Mouse (Mus musculus): ENCODE results near the gene Adamtsl3. TPM values are rescaled to one million over a fixed set of nuclear protein-coding genes. Genes with fewer than 3 reads are reported as not detected.

Gene Adamtsl3
- polyA plus RNA-seq, 1 experiment from 2014 or later: 0.36 TPM

- H3K27ac ChIP-seq (ENCODE audit: low read depth, low read length): no peak overlapping the region
- no peak overlapping the region for H3K4me2 ChIP-seq (ENCODE audit: low read depth, low read length, severe bottlenecking)
- no peaks in the 10 kb centered on the region for H3K9me3 ChIP-seq (ENCODE audit: control insufficient read depth, low read length)
- no peak for ATAC-seq (replicated peaks; ENCODE audit: low FRiP score)
- no peak overlapping the region for H3K9ac ChIP-seq (ENCODE audit: low read length)
- H3K27me3 ChIP-seq (ENCODE audit: control insufficient read depth, insufficient read depth, low read length): no peaks in the 10 kb centered on the region
- no peaks in the 10 kb centered on the region for H3K36me3 ChIP-seq (ENCODE audit: control insufficient read depth, insufficient read depth, low read length)
- no peaks in the 10 kb centered on the region for H3K4me1 ChIP-seq (replicated peaks; ENCODE audit: control insufficient read depth, insufficient read depth, low read length)
- 91% methylated on average over 5 of the region's 5 CpGs for WGBS
- DNase-seq (ENCODE audit: low spot score): no peak
- no peak overlapping the region for H3K4me3 ChIP-seq (ENCODE audit: low read depth, low read length)
Measured at GRCm38 (mm10) chr7:82366471-82366870, 31.0 kb downstream of the Adamtsl3 start.

DNA sequence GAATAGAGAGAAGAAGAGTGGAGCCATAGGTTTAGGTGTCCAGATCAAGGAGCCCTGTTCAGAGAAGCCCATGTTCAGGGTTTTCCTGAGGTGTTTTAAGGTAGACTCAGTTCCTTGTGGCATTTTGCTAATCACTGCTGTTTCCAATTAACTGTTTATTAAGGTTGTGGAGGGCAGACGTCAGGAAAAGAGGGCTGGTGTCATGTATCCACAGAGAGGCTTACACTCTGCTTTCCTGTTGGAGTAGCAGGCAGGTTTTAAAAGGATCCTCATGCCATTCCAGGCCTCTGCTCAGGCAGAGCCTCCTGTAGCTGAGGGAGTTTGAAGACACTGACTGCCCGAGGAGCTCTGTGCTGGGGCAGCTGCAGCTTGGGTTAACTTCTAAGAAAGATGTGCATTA is 32.6 kb downstream of the Adamtsl3 start:
- Histone ChIP-seq H3K27ac (ENCODE audit: low read depth, low read length) (no peak overlapping the region), H3K9me3 (ENCODE audit: control insufficient read depth, low read length) (no peaks in the 10 kb centered on the region), H3K4me2 (ENCODE audit: low read depth, low read length, severe bottlenecking) (no peak overlapping the region), H3K4me1 (replicated peaks; ENCODE audit: control insufficient read depth, insufficient read depth, low read length) (no peaks in the 10 kb centered on the region), H3K27me3 (ENCODE audit: control insufficient read depth, insufficient read depth, low read length) (no peaks in the 10 kb centered on the region), H3K4me3 (ENCODE audit: low read depth, low read length) (no peak overlapping the region), H3K9ac (ENCODE audit: low read length) (no peak overlapping the region), H3K36me3 (ENCODE audit: control insufficient read depth, insufficient read depth, low read length) (no peaks in the 10 kb centered on the region)
- DNase-seq (ENCODE audit: low spot score): no peak
- no peak for ATAC-seq (replicated peaks; ENCODE audit: low FRiP score)
- WGBS: 50% methylated on average over 2 of the region's 2 CpGs

DNA sequence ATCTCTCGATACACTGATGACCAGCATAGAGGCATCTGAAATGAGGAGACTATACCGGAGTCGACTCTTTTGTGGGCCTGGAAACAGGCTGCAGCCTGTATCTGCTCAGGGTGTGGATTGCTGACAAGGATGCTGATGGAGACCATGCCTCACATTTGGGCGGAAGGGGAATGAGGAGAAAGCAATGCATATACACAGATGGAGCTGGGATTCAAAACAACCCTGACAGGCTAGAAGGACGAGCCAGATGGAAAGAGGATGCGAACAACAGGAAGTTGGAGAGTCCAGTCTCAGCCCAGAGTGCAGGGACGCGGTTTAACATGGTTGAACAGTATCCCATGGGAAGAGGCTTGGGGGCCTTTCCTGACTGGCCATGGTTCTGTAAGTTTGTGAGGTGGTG is 34.6 kb downstream of the Adamtsl3 start:
- H3K9ac ChIP-seq (ENCODE audit: low read length): no peak overlapping the region
- no peak overlapping the region for H3K4me2 ChIP-seq (ENCODE audit: low read depth, low read length, severe bottlenecking)
- H3K9me3 ChIP-seq (ENCODE audit: control insufficient read depth, low read length): no peaks in the 10 kb centered on the region
- H3K4me1 ChIP-seq (replicated peaks; ENCODE audit: control insufficient read depth, insufficient read depth, low read length): no peaks in the 10 kb centered on the region
- DNase-seq (ENCODE audit: low spot score) (no peak), ATAC-seq (replicated peaks; ENCODE audit: low FRiP score) (no peak)
- no peaks in the 10 kb centered on the region for H3K36me3 ChIP-seq (ENCODE audit: control insufficient read depth, insufficient read depth, low read length)
- H3K27me3 ChIP-seq (ENCODE audit: control insufficient read depth, insufficient read depth, low read length): no peaks in the 10 kb centered on the region
- 91% methylated on average over 8 of the region's 8 CpGs for WGBS
- no peak overlapping the region for H3K27ac ChIP-seq (ENCODE audit: low read depth, low read length)
- no peak overlapping the region for H3K4me3 ChIP-seq (ENCODE audit: low read depth, low read length)

- ATAC-seq (replicated peaks; ENCODE audit: low FRiP score): no peak
- Histone ChIP-seq H3K4me2 (ENCODE audit: low read depth, low read length, severe bottlenecking) (no peak overlapping the region), H3K4me3 (ENCODE audit: low read depth, low read length) (no peak overlapping the region), H3K27ac (ENCODE audit: low read depth, low read length) (no peak overlapping the region), H3K27me3 (ENCODE audit: control insufficient read depth, insufficient read depth, low read length) (no peaks in the 10 kb centered on the region), H3K4me1 (replicated peaks; ENCODE audit: control insufficient read depth, insufficient read depth, low read length) (no peaks in the 10 kb centered on the region), H3K9ac (ENCODE audit: low read length) (no peak overlapping the region), H3K36me3 (ENCODE audit: control insufficient read depth, insufficient read depth, low read length) (no peaks in the 10 kb centered on the region), H3K9me3 (ENCODE audit: control insufficient read depth, low read length) (no peaks in the 10 kb centered on the region)
- DNase-seq (ENCODE audit: low spot score): no peak
- WGBS: 86% methylated on average over 3 of the region's 3 CpGs
Measured at GRCm38 (mm10) chr7:82371411-82371810, 35.9 kb downstream of the Adamtsl3 start.

- H3K4me3 ChIP-seq (ENCODE audit: low read depth, low read length): no peak overlapping the region
- WGBS: 76% methylated on average over 1 of the region's 1 CpGs
- no peaks in the 10 kb centered on the region for H3K27me3 ChIP-seq (ENCODE audit: control insufficient read depth, insufficient read depth, low read length)
- H3K4me1 ChIP-seq (replicated peaks; ENCODE audit: control insufficient read depth, insufficient read depth, low read length): no peaks in the 10 kb centered on the region
- no peak overlapping the region for H3K27ac ChIP-seq (ENCODE audit: low read depth, low read length)
- no peak overlapping the region for H3K4me2 ChIP-seq (ENCODE audit: low read depth, low read length, severe bottlenecking)
- no peaks in the 10 kb centered on the region for H3K36me3 ChIP-seq (ENCODE audit: control insufficient read depth, insufficient read depth, low read length)
- DNase-seq (ENCODE audit: low spot score) (no peak), ATAC-seq (replicated peaks; ENCODE audit: low FRiP score) (no peak)
- no peaks in the 10 kb centered on the region for H3K9me3 ChIP-seq (ENCODE audit: control insufficient read depth, low read length)
- H3K9ac ChIP-seq (ENCODE audit: low read length): no peak overlapping the region
Measured at GRCm38 (mm10) chr7:82378311-82378710, 42.8 kb downstream of the Adamtsl3 start.

GRCm38 (mm10) chr7:82379765-82380164 is 44.3 kb downstream of the Adamtsl3 start:
- Histone ChIP-seq H3K9ac (ENCODE audit: low read length) (no peak overlapping the region), H3K27ac (ENCODE audit: low read depth, low read length) (no peak overlapping the region), H3K4me2 (ENCODE audit: low read depth, low read length, severe bottlenecking) (no peak overlapping the region), H3K9me3 (ENCODE audit: control insufficient read depth, low read length) (no peaks in the 10 kb centered on the region), H3K4me3 (ENCODE audit: low read depth, low read length) (no peak overlapping the region), H3K36me3 (ENCODE audit: control insufficient read depth, insufficient read depth, low read length) (no peaks in the 10 kb centered on the region), H3K27me3 (ENCODE audit: control insufficient read depth, insufficient read depth, low read length) (no peaks in the 10 kb centered on the region), H3K4me1 (replicated peaks; ENCODE audit: control insufficient read depth, insufficient read depth, low read length) (no peaks in the 10 kb centered on the region)
- DNase-seq (ENCODE audit: low spot score) (no peak), ATAC-seq (replicated peaks; ENCODE audit: low FRiP score) (no peak)
- WGBS: 84% methylated on average over 7 of the region's 7 CpGs

- H3K4me2 ChIP-seq (ENCODE audit: low read depth, low read length, severe bottlenecking): no peak overlapping the region
Measured at GRCm38 (mm10) chr7:82382843-82383535, 47.5 kb downstream of the Adamtsl3 start.

GRCm38 (mm10) chr7:82383536-82383848 is 48.0 kb downstream of the Adamtsl3 start:
- Histone ChIP-seq H3K9me3 (ENCODE audit: control insufficient read depth, low read length) (no peaks in the 10 kb centered on the region), H3K4me1 (replicated peaks; ENCODE audit: control insufficient read depth, insufficient read depth, low read length) (no peaks in the 10 kb centered on the region), H3K4me2 (ENCODE audit: low read depth, low read length, severe bottlenecking) (no peak overlapping the region), H3K36me3 (ENCODE audit: control insufficient read depth, insufficient read depth, low read length) (no peaks in the 10 kb centered on the region), H3K4me3 (ENCODE audit: low read depth, low read length) (no peak overlapping the region), H3K27ac (ENCODE audit: low read depth, low read length) (no peak overlapping the region), H3K9ac (ENCODE audit: low read length) (no peak overlapping the region), H3K27me3 (ENCODE audit: control insufficient read depth, insufficient read depth, low read length) (no peaks in the 10 kb centered on the region)
- DNase-seq (ENCODE audit: low spot score) (no peak), ATAC-seq (replicated peaks; ENCODE audit: low FRiP score) (no peak)
- 74% methylated on average over 3 of the region's 3 CpGs for WGBS

More at GRCm38 (mm10) chr7:82382843-82383535, 47.5 kb downstream of the Adamtsl3 start:
- Histone ChIP-seq H3K27ac (ENCODE audit: low read depth, low read length) (no peak overlapping the region), H3K27me3 (ENCODE audit: control insufficient read depth, insufficient read depth, low read length) (no peaks in the 10 kb centered on the region), H3K4me3 (ENCODE audit: low read depth, low read length) (no peak overlapping the region), H3K36me3 (ENCODE audit: control insufficient read depth, insufficient read depth, low read length) (no peaks in the 10 kb centered on the region), H3K9ac (ENCODE audit: low read length) (no peak overlapping the region), H3K9me3 (ENCODE audit: control insufficient read depth, low read length) (no peaks in the 10 kb centered on the region), H3K4me1 (replicated peaks; ENCODE audit: control insufficient read depth, insufficient read depth, low read length) (no peaks in the 10 kb centered on the region)
- 79% methylated on average over 4 of the region's 4 CpGs for WGBS
- DNase-seq (ENCODE audit: low spot score) (no peak), ATAC-seq (replicated peaks; ENCODE audit: low FRiP score) (no peak)

DNA sequence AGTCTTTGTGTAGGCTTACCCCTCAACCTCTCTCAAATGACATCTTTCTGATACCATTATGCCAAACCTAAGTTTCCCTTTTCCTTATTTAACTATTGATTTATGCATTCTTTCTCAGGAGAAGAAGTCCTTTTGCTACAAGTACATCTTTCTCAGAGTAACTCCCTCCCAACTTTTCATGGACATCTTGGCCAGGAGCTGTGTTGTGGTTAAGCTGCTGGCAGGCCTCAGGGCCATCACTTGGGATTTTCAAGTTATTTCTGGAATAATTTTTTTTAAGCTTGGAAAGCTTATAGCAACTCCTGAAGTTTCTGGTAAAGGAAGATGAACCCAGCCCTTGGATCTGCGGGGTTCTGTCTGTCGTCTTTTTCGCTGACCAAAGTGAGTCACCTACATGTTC is 51.6 kb downstream of the Adamtsl3 start:
- Histone ChIP-seq H3K9ac (ENCODE audit: low read length) (no peak overlapping the region), H3K27ac (ENCODE audit: low read depth, low read length) (no peak overlapping the region), H3K27me3 (ENCODE audit: control insufficient read depth, insufficient read depth, low read length) (no peaks in the 10 kb centered on the region), H3K9me3 (ENCODE audit: control insufficient read depth, low read length) (no peaks in the 10 kb centered on the region), H3K4me2 (ENCODE audit: low read depth, low read length, severe bottlenecking) (no peak overlapping the region), H3K4me3 (ENCODE audit: low read depth, low read length) (no peak overlapping the region), H3K36me3 (ENCODE audit: control insufficient read depth, insufficient read depth, low read length) (no peaks in the 10 kb centered on the region), H3K4me1 (replicated peaks; ENCODE audit: control insufficient read depth, insufficient read depth, low read length) (no peaks in the 10 kb centered on the region)
- ATAC-seq (replicated peaks; ENCODE audit: low FRiP score) (no peak), DNase-seq (ENCODE audit: low spot score) (no peak)
- 89% methylated on average over 3 of the region's 3 CpGs for WGBS
